Mouse (Mus musculus) neural tube, embryonic 12.5 days (tissue): ENCODE results near the gene Jph2. TPM values are rescaled to one million over a fixed set of nuclear protein-coding genes. Genes with fewer than 3 reads are reported as not detected.
"Not testable (repeated sequence)": the region's sequence is repeated elsewhere in the genome, so short reads cannot be mapped to it uniquely, and the experiment has no call there.

Experiments
- ATAC-seq: fragments of 200-750 bp; cut with Nextera tagmentation; 2 replicates; pipeline ENCODE4 v1.8.0; 2017; ENCODE audit warnings: low read depth, mild to moderate bottlenecking, moderate TSS enrichment, moderate library complexity; ENCODE audit not compliant: low FRiP score
- H3K27ac ChIP-seq: fragments of 300-500 bp; sonication (generic); 2 replicates; pipeline ENCODE4 v1.5.1; 2016
- H3K27me3 ChIP-seq: fragments of 300-500 bp; sonication (generic); replicated peaks from 2 replicates; pipeline ENCODE4 v1.6.1; 2016; ENCODE audit warnings: mild to moderate bottlenecking
- H3K36me3 ChIP-seq: fragments of 300-500 bp; sonication (generic); 2 replicates; pipeline ENCODE4 v1.6.1; 2016; ENCODE audit warnings: mild to moderate bottlenecking
- H3K4me1 ChIP-seq: fragments of 300-500 bp; sonication (generic); 2 replicates; pipeline ENCODE4 v1.6.1; 2016
- H3K4me2 ChIP-seq: fragments of 300-500 bp; sonication (generic); replicated peaks from 2 replicates; pipeline ENCODE4 v1.6.1; 2016; ENCODE audit warnings: mild to moderate bottlenecking
- H3K4me3 ChIP-seq: fragments of 300-500 bp; sonication (generic); 2 replicates; pipeline ENCODE4 v1.5.1; 2016
- H3K9ac ChIP-seq: fragments of 300-500 bp; sonication (generic); 2 replicates; pipeline ENCODE4 v1.6.1; 2016; ENCODE audit warnings: mild to moderate bottlenecking
- H3K9me3 ChIP-seq: fragments of 300-500 bp; sonication (generic); 2 replicates; pipeline ENCODE4 v1.6.1; 2016; ENCODE audit warnings: mild to moderate bottlenecking
- WGBS: fragments of 180-500 bp; shearing (Covaris S2); methylation state at CpG from one replicate; pipeline ENCODE4 v1.1.7; 2016; 5-methylcytosine and 5-hydroxymethylcytosine counted together
- polyA plus RNA-seq: library from polyadenylated mRNA; unstranded; fragments of >200 nt; fragmentation: Nextera tagmentation; extraction: Ambion mirVana; gene quantifications from 2 replicates; pipeline ENCODE4 v1.2.1, GENCODE M21; 2016

Gene Jph2
- polyA plus RNA-seq, 1 experiment from 2014 or later = 0.81 TPM

DNA sequence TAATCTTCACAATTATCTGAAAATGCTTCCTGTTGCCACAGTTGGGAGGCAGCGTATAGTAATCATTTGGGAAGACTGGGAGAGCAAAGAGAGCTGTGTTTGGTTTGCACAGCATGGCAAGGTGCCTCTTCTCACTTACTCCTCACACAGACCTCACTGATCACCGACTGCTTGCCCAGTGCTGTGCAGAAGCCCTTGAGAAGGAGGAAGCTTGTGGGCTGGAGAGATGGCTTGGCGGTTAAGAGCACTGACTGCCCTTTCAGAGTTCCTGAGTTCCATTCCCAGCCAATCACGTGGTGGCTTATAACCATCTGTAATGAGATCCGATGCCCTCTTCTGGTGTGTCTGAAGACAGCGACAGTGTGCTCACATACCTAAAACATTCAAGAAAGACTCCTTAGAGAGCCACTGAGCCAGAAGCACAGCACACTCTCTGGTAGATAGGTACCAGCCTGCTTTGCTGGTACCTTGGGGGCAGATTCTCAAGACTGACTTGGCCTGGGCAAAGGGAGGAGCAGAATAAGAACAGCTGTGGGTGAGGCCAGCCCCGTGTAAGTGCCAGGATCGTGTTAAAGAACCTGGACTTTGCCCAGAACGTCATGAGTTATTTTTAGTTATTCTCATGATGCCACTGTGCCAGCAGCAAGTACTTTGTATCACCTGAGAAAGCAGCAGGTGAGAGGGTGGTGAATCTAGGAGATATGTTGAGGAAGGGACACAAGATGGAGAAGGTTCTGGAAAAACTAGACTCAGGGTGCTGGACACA lies 25.3 kb upstream of the Jph2 start:
- ATAC-seq = no peak
- Histone ChIP-seq H3K4me1 (peaks cover 12% of the 10 kb centered on the region), H3K27me3 (no peaks in the 10 kb centered on the region), H3K36me3 (no peaks in the 10 kb centered on the region), H3K4me2 (no peak overlapping the region), H3K9ac (no peak overlapping the region), H3K4me3 (no peak overlapping the region), H3K9me3 (no peaks in the 10 kb centered on the region), H3K27ac (no peak overlapping the region)
- WGBS = 85% methylated on average over 9 of the region's 9 CpGs

DNA sequence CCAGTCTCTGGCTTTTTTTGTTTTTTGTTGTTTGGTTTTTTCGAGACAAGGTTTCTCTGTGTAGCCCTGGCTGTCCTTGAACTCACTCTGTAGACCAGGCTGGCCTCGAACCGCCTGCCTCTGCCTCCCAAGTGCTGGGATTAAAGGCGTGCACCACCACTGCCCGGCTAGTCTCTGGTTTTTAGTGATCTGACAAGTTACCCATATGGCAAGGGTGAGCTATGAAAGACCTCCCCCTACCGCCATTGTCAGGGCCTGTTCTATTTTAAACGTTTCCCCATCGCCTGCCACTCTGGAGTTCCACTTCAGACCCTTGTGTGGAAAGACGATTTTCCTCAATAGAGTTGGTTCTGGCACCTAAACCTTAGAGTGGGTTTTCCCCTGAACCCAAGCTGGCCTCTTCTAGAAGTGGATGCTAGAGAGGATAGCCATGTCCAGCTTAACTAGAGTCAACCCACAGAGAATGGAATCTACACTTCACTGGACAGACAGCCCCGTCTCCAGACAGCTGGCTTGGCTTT lies 22.6 kb upstream of the Jph2 start:
- Histone ChIP-seq H3K27me3 (no peaks in the 10 kb centered on the region), H3K4me2 (peak overlapping the region; percentile 89), H3K27ac (no peak overlapping the region), H3K36me3 (no peaks in the 10 kb centered on the region), H3K4me1 (peaks cover 19% of the 10 kb centered on the region), H3K4me3 (peak overlapping the region; percentile 98), H3K9me3 (no peaks in the 10 kb centered on the region), H3K9ac (peak overlapping the region; percentile 65)
- ATAC-seq = no peak
- 42% methylated on average over 10 of the region's 10 CpGs for WGBS

DNA sequence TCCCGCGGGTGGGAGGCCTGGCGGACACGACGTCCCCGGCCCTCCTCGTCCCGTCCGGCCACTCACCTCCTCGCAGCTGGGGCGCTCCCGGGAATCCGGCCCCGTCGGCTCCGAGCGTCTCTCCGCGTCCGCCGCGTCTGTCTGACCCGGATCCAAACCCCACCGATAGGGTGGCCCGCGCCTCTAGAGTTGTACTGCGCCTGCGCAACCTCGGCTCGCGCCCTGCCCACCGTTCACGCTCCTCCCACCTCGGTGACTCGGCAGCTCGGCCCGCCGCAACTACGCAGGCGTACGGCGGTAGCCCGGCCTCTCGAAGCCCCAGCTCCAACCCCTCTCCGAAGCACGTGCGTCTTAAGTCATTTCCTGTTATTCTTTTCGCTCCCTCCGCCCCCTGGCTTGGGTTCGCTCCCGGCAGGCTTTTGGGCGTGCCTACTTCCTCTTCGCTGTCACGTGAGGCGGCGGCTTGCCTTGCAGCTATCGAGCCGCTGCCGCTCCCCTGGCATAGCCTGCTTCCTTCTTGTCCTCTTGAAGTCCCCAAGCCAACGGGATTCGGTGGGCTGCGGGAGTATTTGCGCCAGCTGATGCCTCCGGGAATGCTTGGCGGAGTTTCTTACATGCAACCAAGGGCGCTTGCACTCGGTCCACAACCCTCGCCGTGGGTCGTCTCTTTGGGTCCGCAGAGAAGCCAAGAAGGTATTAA lies 21.7 kb upstream of the Jph2 start:
- peak; percentile 99 for ATAC-seq
- WGBS = under 1% methylated on average over 71 of the region's 71 CpGs
- peak overlapping the region; percentile 85 for H3K9ac ChIP-seq
- peak overlapping the region; percentile 89 for H3K4me2 ChIP-seq
- H3K9me3 ChIP-seq = no peaks in the 10 kb centered on the region
- H3K27me3 ChIP-seq = no peaks in the 10 kb centered on the region
- H3K4me3 ChIP-seq = peak overlapping the region; percentile 98
- H3K27ac ChIP-seq = peak overlapping the region; percentile 33
- H3K36me3 ChIP-seq = peaks cover 2% of the 10 kb centered on the region; the same call in 1 of the 2 replicates
- peaks cover 19% of the 10 kb centered on the region for H3K4me1 ChIP-seq

DNA sequence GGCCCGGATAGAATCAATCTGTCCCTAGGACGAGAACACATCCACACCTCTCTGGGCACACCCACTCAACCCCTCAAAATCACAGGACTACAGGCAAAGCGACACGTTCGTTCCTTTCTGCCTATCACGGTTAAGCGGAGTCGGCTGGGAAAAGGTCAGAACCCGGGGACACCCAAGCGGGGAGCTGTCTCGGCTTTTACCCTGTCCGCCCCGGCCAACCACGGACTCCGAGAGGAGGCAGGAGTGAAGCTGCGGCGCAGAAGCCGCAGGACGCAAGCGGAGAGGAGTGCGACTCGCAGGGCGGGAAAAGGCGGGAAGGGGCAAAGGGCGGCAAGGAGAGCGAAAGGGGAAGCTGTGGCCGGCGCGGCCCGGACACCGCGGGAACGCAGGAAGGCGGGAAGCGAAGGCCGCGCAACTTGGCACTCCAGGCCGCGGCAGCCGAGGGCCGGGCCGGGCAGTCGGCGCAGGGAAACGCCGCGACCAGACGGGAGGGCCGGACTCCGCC lies 21.1 kb upstream of the Jph2 start:
- ATAC-seq = peak; percentile 59
- H3K4me2 ChIP-seq = peak overlapping the region; percentile 89
- H3K9ac ChIP-seq = peak overlapping the region; percentile 85
- no peak overlapping the region; the same call in 1 of the 2 replicates for H3K27ac ChIP-seq
- H3K36me3 ChIP-seq = peaks cover 6% of the 10 kb centered on the region; the same call in 1 of the 2 replicates
- peak overlapping the region; percentile 98 for H3K4me3 ChIP-seq
- no peaks in the 10 kb centered on the region for H3K9me3 ChIP-seq
- H3K27me3 ChIP-seq = no peaks in the 10 kb centered on the region
- H3K4me1 ChIP-seq = peaks cover 19% of the 10 kb centered on the region
- WGBS = under 1% methylated on average over 50 of the region's 50 CpGs

DNA sequence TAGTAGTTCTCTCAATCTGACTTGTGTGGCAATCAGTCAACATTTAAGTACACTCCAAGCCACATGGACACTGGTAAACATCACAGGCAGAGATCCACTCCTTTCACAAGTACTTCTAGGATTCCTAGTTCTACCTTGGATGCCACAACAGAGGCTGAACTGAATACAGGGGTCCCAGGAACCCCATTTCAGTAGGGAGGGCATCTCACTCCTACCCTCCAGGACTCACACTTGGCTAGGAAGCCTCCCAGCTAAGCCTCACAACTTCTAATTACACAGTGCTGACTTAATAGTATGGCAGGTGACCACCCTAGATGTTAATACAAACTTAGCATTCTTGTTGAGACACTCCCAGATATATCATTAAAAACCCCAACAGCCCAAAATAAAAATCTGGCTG lies 20.0 kb upstream of the Jph2 start:
- no peak overlapping the region for H3K4me3 ChIP-seq
- H3K4me1 ChIP-seq = peaks cover 19% of the 10 kb centered on the region
- peak overlapping the region; percentile 89 for H3K4me2 ChIP-seq
- no peak overlapping the region for H3K9ac ChIP-seq
- ATAC-seq = no peak
- no peak overlapping the region for H3K27ac ChIP-seq
- H3K27me3 ChIP-seq = no peaks in the 10 kb centered on the region
- H3K9me3 ChIP-seq = no peaks in the 10 kb centered on the region
- peaks cover 6% of the 10 kb centered on the region for H3K36me3 ChIP-seq

DNA sequence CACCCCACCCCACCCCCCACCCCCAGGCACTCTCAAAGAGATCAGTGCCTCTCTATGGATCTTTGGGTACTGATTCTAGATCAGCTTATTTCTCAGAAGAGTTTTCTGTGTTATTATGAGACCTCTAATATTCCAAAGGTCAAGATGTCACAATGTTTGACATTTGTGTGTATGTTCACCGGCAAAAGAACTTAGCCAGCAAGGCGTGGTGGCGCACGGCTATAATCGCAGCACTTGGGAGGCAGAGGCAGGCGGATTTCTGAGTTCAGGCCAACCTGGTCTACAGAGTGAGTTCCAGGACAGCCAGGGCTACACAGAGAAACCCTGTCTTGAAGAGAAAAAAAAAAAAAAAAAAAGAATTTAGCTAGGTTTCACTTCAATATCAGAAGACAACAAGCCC lies 19.2 kb upstream of the Jph2 start:
- Histone ChIP-seq H3K36me3 (peaks cover 12% of the 10 kb centered on the region), H3K9me3 (no peaks in the 10 kb centered on the region), H3K4me2 (no peak overlapping the region), H3K27ac (no peak overlapping the region), H3K9ac (no peak overlapping the region), H3K4me1 (peaks cover 19% of the 10 kb centered on the region), H3K4me3 (no peak overlapping the region), H3K27me3 (no peaks in the 10 kb centered on the region)
- WGBS = 94% methylated on average over 6 of the region's 6 CpGs
- no peak for ATAC-seq

DNA sequence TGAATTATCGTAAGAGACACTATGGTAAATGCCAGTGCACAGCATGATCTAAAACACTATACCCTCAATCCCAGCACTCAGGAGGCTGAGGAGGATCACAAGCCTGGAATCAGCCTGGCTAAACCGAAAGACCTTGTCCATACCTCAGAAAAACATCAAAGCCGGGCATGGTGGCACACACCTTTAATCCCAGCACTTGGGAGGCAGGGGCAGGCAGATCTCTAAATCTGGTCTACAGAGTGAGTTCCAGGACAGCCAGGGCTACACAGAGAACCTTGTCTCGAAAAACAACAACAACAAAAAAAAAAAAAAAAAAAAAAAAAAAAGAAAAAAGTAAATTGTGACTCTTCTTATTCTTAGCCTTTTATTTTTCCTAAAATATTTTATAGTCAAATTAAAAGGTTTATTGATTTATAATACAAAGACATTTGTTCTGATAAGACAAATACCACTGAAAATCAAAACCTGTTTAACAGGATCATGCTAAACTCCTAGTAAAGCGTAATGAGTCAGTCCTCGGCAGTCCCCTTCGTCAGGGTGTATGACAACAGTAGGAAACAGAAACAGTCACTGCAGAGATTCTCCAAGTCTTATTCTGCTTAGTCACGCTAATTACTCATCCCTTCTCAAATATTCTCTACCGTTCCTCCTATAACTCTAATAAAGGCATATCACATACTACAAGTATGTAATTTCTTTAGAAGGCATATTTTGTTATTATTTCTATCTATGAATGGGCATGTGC lies 15.2 kb upstream of the Jph2 start:
- peaks cover 6% of the 10 kb centered on the region for H3K4me1 ChIP-seq
- H3K4me3 ChIP-seq = no peak overlapping the region
- H3K27ac ChIP-seq = no peak overlapping the region
- WGBS = 89% methylated on average over 9 of the region's 9 CpGs
- H3K9me3 ChIP-seq = no peaks in the 10 kb centered on the region
- H3K9ac ChIP-seq = no peak overlapping the region
- H3K4me2 ChIP-seq = no peak overlapping the region
- H3K27me3 ChIP-seq = no peaks in the 10 kb centered on the region
- peaks cover 46% of the 10 kb centered on the region for H3K36me3 ChIP-seq
- ATAC-seq = no peak

DNA sequence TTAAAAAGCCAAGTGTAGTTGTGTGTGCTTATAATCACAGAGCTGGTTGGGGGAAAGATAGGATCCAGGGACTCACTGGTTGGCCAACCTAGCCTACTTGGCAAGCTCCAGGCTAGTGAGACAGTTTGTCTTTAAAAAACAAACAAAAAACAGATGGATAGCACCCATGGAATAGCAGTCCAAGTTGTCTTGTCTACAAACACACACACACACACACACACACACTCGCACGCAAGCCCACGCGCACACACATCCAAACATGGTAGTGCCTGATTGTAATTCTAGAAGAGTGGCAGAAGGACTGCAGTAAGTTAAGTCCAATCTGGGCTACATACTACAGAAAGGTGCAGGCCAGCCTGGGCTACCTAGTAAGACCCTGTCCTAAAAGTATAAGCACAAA lies 14.6 kb upstream of the Jph2 start:
- no peaks in the 10 kb centered on the region for H3K9me3 ChIP-seq
- no peak for ATAC-seq
- H3K27me3 ChIP-seq = no peaks in the 10 kb centered on the region
- H3K9ac ChIP-seq = no peak overlapping the region
- H3K27ac ChIP-seq = no peak overlapping the region
- over 99% methylated on average over 4 of the region's 4 CpGs for WGBS
- peaks cover 50% of the 10 kb centered on the region for H3K36me3 ChIP-seq
- H3K4me3 ChIP-seq = no peak overlapping the region
- H3K4me2 ChIP-seq = no peak overlapping the region
- H3K4me1 ChIP-seq = no peaks in the 10 kb centered on the region

DNA sequence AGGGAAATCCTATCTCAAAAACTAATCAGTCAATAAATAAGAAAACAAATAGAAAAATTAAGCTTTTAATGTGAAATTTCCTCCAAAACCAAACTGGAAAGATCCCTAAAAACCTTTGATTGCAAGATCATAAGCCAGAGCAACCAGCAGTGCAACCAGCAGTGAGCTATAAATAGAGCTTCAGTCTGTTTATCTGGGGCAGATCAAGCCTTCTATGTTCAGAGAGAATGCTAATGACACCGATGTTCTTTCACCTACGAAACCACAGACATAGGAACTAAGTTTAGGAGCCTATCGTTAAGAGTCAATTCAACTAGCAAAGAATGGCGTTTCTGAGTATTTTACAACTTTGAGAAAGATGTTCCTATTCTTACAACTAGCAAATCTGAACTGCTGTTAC lies 14.0 kb upstream of the Jph2 start:
- H3K4me2 ChIP-seq = no peak overlapping the region
- WGBS = 78% methylated on average over 4 of the region's 4 CpGs
- peaks cover 56% of the 10 kb centered on the region for H3K36me3 ChIP-seq
- H3K9me3 ChIP-seq = no peaks in the 10 kb centered on the region
- H3K9ac ChIP-seq = no peak overlapping the region
- no peak overlapping the region for H3K4me3 ChIP-seq
- no peak for ATAC-seq
- H3K27me3 ChIP-seq = no peaks in the 10 kb centered on the region
- no peak overlapping the region for H3K27ac ChIP-seq
- no peaks in the 10 kb centered on the region for H3K4me1 ChIP-seq

DNA sequence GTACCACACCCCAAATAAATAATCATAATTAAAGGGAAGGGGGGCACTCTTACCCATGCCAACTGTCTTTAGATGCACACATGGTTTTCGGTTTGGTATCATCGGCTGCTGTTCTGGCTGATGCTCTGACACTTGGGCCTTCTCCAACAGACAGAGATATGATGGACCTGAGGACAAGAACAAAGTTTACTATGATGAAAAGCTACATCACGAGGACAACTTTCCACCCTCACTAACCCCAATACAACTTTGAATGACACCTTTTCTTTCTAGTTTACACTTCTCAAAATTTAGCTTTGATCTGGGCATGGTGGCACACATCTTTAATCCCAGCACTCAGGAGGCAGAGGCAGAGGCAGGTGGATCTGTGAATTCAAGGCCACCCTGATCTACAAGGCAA lies 13.6 kb upstream of the Jph2 start:
- H3K4me1 ChIP-seq, H3K9me3 ChIP-seq, H3K27ac ChIP-seq, H3K9ac ChIP-seq, H3K4me3 ChIP-seq, H3K4me2 ChIP-seq, H3K27me3 ChIP-seq, ATAC-seq: not testable (repeated sequence)
- WGBS = 96% methylated on average over 3 of the region's 3 CpGs
- peaks cover 57% of the 10 kb centered on the region for H3K36me3 ChIP-seq

DNA sequence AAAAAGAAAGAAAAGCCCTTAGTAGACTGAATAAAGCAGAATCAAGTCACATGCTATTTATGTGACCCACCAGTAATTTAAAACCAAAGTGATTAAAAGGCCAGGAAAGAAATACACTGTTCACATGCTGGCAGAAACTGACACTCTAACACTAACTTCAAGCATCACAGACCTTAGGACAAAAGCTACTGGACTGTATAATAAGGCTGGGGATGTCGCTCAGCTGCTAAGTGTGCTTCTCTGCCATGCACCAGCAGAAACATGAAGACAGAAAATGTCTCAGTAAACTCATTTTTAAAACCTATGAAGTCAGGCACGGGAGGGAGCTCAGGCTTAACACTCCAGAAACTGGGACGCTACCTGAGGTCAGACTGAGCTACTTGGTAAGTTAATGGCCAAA lies 12.4 kb upstream of the Jph2 start:
- peaks cover 61% of the 10 kb centered on the region for H3K36me3 ChIP-seq
- ATAC-seq = no peak

More for the DNA sequence above, 12.4 kb upstream of the Jph2 start:
- Histone ChIP-seq H3K4me2 (no peak overlapping the region), H3K9me3 (no peaks in the 10 kb centered on the region), H3K4me3 (no peak overlapping the region), H3K4me1 (no peaks in the 10 kb centered on the region), H3K27ac (no peak overlapping the region), H3K27me3 (no peaks in the 10 kb centered on the region), H3K9ac (no peak overlapping the region)
- WGBS = 91% methylated on average over 3 of the region's 3 CpGs
